Mouse (Mus musculus) ES-CJ7 (cell line): Measurements from ENCODE around the gene Alox12e.

Source experiments
- DNase-seq: peaks from one replicate; pipeline ENCODE4 v3.0.0; 2011; ENCODE audit warnings: low read depth, low spot score

Alox12e gene

GRCm38 (mm10) chr11:70285686-70286085 is 36.7 kb downstream of the Alox12e start:
- DNase-seq, result no peak

GRCm38 (mm10) chr11:70284757-70285156 is 37.7 kb downstream of the Alox12e start:
- DNase-seq, result no peak

GRCm38 (mm10) chr11:70283666-70284065 is 38.8 kb downstream of the Alox12e start:
- DNase-seq, result no peak

GRCm38 (mm10) chr11:70280441-70280840 is 42.0 kb downstream of the Alox12e start:
- DNase-seq, result no peak

- no peak for DNase-seq
Measured at GRCm38 (mm10) chr11:70278961-70279360, 43.5 kb downstream of the Alox12e start.

GRCm38 (mm10) chr11:70271641-70272040 is 50.8 kb downstream of the Alox12e start:
- no peak for DNase-seq

- DNase-seq, result no peak
Measured at GRCm38 (mm10) chr11:70266405-70266804, 56.0 kb downstream of the Alox12e start.

GRCm38 (mm10) chr11:70265819-70266218 is 56.6 kb downstream of the Alox12e start:
- no peak for DNase-seq
